34 mouse cellular contexts compared by ENCODE assay signal in genomic region chr2:154571976-154572375, GRCm38 (mm10). TPM values are rescaled to one million over a fixed set of nuclear protein-coding genes. Genes with fewer than 3 reads are reported as not detected.
A peak's percentile ranks its signal among the peaks of the same experiment; 100 is the strongest.
DNase-seq lines count a peak whose midpoint lies in the region; ATAC-seq lines count a peak whose summit lies in the region.
"Had no signal": no experiment of that assay in that cellular context is flagged by ENCODE, and none has a peak within 500 bp of the region (broad histone marks: within the 10 kb centered on the region; RNA-seq: fewer than 3 reads in every experiment).

No protein-coding gene starts in this region.

- no peak overlapping the region for H3K9ac ChIP-seq in hindbrain, embryonic 11.5 days (ENCODE audit: low read depth, low read length)
- no peak overlapping the region for H3K9ac ChIP-seq in limb, embryonic 12.5 days (replicated peaks)
- H3K9ac ChIP-seq: forebrain, embryonic 13.5 days; heart, embryonic 12.5 days; hindbrain, embryonic 13.5 days; liver, embryonic 15.5 days; lung, embryonic 15.5 days; stomach, embryonic 15.5 days had no signal

- H3K27ac ChIP-seq in hindbrain, embryonic 10.5 days, result 0 out of 2 replicates have a peak overlapping the region, but pooled peaks have one; percentile 36
- H3K27ac ChIP-seq in hindbrain, embryonic 11.5 days (ENCODE audit: low read depth, low read length), result no peak overlapping the region
- peak overlapping the region; percentile 32 for H3K27ac ChIP-seq in limb, embryonic 12.5 days
- H3K27ac ChIP-seq: forebrain, embryonic 13.5 days; hindbrain, embryonic 13.5 days; layer of hippocampus, adult 2 months; liver, embryonic 15.5 days; lung, embryonic 15.5 days; stomach, embryonic 15.5 days had no signal

- no peak overlapping the region for H3K4me2 ChIP-seq in hindbrain, embryonic 11.5 days (replicated peaks; ENCODE audit: low read depth, low read length)
- no peak overlapping the region for H3K4me2 ChIP-seq in limb, embryonic 12.5 days
- H3K4me2 ChIP-seq: forebrain, embryonic 13.5 days; heart, embryonic 12.5 days; hindbrain, embryonic 13.5 days; liver, embryonic 15.5 days; lung, embryonic 15.5 days; stomach, embryonic 15.5 days had no signal

- DNase-seq in hindbrain, embryonic 10.5 days (ENCODE audit: low spot score), result no peak
- DNase-seq in hindbrain, embryonic 11.5 days (ENCODE audit: low spot score), result no peak
- DNase-seq in 3134 (ENCODE audit: extremely low read depth, insufficient read length, low spot score), result peak; percentile 57
- peak; percentile 46 for DNase-seq in Muller cell, postnatal 12 days (ENCODE audit: inconsistent ontology term)
- no peak for DNase-seq in kidney, adult 18-20 months
- DNase-seq in left cerebral cortex, postnatal 10 days (ENCODE audit: extremely low spot score in 1 of 2, low spot score in 2 of 2), result no peak
- DNase-seq in lung, postnatal 10 days, result no peak
- DNase-seq: adrenal gland, postnatal 25 days; cerebellum, adult 9-10 months; gastrocnemius, postnatal 10 days; heart, adult 11 months; heart, postnatal 10 days; kidney, postnatal 25 days; layer of hippocampus, postnatal 36 days; left cerebral cortex, postnatal 4 days; lung, postnatal 4 days; right cerebral cortex, adult 18-20 months; right cerebral cortex, postnatal 4 days; thymus, adult 2 months; thymus, postnatal 4 days had no signal

- ATAC-seq in hindbrain, embryonic 11.5 days (ENCODE audit: low FRiP score), result no peak
- ATAC-seq in limb, embryonic 12.5 days (ENCODE audit: insufficient number of reproducible peaks, insufficient read depth, low FRiP score, low TSS enrichment, low read depth), result no peak
- ATAC-seq: forebrain, embryonic 13.5 days; inflammation-experienced regulatory T-cells, adult 6 months; midbrain, embryonic 16.5 days had no signal

- intact Hi-C loops in left cerebral cortex, postnatal 10 days (cut with DNase I), result no loop called here

- WGBS in hindbrain, embryonic 10.5 days, result 82% methylated on average over 8 of the region's 8 CpGs
- WGBS in hindbrain, embryonic 11.5 days, result 79% methylated on average over 8 of the region's 8 CpGs
- WGBS in limb, embryonic 12.5 days, result 74% methylated on average over 8 of the region's 8 CpGs

- H3K4me3 ChIP-seq in hindbrain, embryonic 10.5 days, result no peak overlapping the region
- H3K4me3 ChIP-seq in hindbrain, embryonic 11.5 days (ENCODE audit: low read depth, low read length), result no peak overlapping the region
- no peak overlapping the region for H3K4me3 ChIP-seq in limb, embryonic 12.5 days (replicated peaks)
- H3K4me3 ChIP-seq: erythroblast, embryonic 14.5 days; forebrain, embryonic 13.5 days; heart, embryonic 12.5 days; hindbrain, embryonic 13.5 days; layer of hippocampus, adult 2 months; liver, embryonic 15.5 days; lung, embryonic 15.5 days; myocyte; stomach, embryonic 15.5 days had no signal

- H3K4me1 ChIP-seq in hindbrain, embryonic 10.5 days (replicated peaks), result peaks cover 66% of the 10 kb centered on the region
- H3K4me1 ChIP-seq in hindbrain, embryonic 11.5 days (replicated peaks; ENCODE audit: control insufficient read depth, insufficient read depth, low read length), result peaks cover 10% of the 10 kb centered on the region
- peaks cover 40% of the 10 kb centered on the region for H3K4me1 ChIP-seq in limb, embryonic 12.5 days (replicated peaks)

- H3K9me3 ChIP-seq in hindbrain, embryonic 10.5 days, result no peaks in the 10 kb centered on the region
- H3K9me3 ChIP-seq in hindbrain, embryonic 11.5 days (ENCODE audit: control insufficient read depth, low read length), result no peaks in the 10 kb centered on the region
- no peaks in the 10 kb centered on the region for H3K9me3 ChIP-seq in limb, embryonic 12.5 days
- H3K9me3 ChIP-seq: forebrain, embryonic 13.5 days; heart, embryonic 12.5 days; hindbrain, embryonic 13.5 days; liver, embryonic 15.5 days; lung, embryonic 15.5 days; stomach, embryonic 15.5 days had no signal

- no peaks in the 10 kb centered on the region for H3K27me3 ChIP-seq in hindbrain, embryonic 10.5 days (ENCODE audit: insufficient read depth, poor library complexity, severe bottlenecking)
- no peaks in the 10 kb centered on the region for H3K27me3 ChIP-seq in hindbrain, embryonic 11.5 days (ENCODE audit: control insufficient read depth, insufficient read depth, low read length)
- no peaks in the 10 kb centered on the region for H3K27me3 ChIP-seq in limb, embryonic 12.5 days
- H3K27me3 ChIP-seq: forebrain, embryonic 13.5 days; heart, embryonic 12.5 days; hindbrain, embryonic 13.5 days; liver, embryonic 15.5 days; lung, embryonic 15.5 days; stomach, embryonic 15.5 days had no signal

- peaks cover 7% of the 10 kb centered on the region; the same call in 1 of the 2 replicates for H3K36me3 ChIP-seq in hindbrain, embryonic 10.5 days
- no peaks in the 10 kb centered on the region for H3K36me3 ChIP-seq in hindbrain, embryonic 11.5 days (ENCODE audit: control insufficient read depth, insufficient read depth, low read length)
- H3K36me3 ChIP-seq in limb, embryonic 12.5 days, result no peaks in the 10 kb centered on the region
- H3K36me3 ChIP-seq: heart, embryonic 12.5 days; hindbrain, embryonic 13.5 days; lung, embryonic 15.5 days; stomach, embryonic 15.5 days had no signal

RNA-seq across cellular contexts. Expression of gene E2f1, which starts 2.3 kb away (rescaled TPM):
- polyA plus RNA-seq in hindbrain, embryonic 10.5 days (2016; fragmentation: Nextera tagmentation; extraction: Ambion mirVana), result 41.4 and 43.8 TPM in 2 replicates
- 13.0 and 16.9 TPM in 2 replicates for polyA plus RNA-seq in hindbrain, embryonic 11.5 days (2014; fragmentation: Nextera tagmentation; extraction: Ambion mirVana)
- 25.5 and 28.8 TPM in 2 replicates for polyA plus RNA-seq in limb, embryonic 12.5 days (2016; fragmentation: Nextera tagmentation; extraction: Ambion mirVana)
- 10 to 100 TPM; 12.2 to 12.6 TPM for total RNA-seq in left cerebral cortex, postnatal 10 days (2021)

RNA-seq across cellular contexts. Expression of gene Necab3, which starts 13.3 kb away (rescaled TPM):
- polyA plus RNA-seq in hindbrain, embryonic 10.5 days (2016; fragmentation: Nextera tagmentation; extraction: Ambion mirVana), result 9.8 and 16.0 TPM in 2 replicates
- 10.8 and 12.5 TPM in 2 replicates for polyA plus RNA-seq in hindbrain, embryonic 11.5 days (2014; fragmentation: Nextera tagmentation; extraction: Ambion mirVana)
- polyA plus RNA-seq in limb, embryonic 12.5 days (2016; fragmentation: Nextera tagmentation; extraction: Ambion mirVana), result 4.4 and 4.7 TPM in 2 replicates
- 10 to 100 TPM; 59.5 to 63.2 TPM for total RNA-seq in left cerebral cortex, postnatal 10 days (2021)

RNA-seq across cellular contexts. Expression of gene Actl10, which starts 20.4 kb away (rescaled TPM):
- polyA plus RNA-seq in hindbrain, embryonic 10.5 days (2016; fragmentation: Nextera tagmentation; extraction: Ambion mirVana), result 0.60 and 1.3 TPM in 2 replicates
- polyA plus RNA-seq in hindbrain, embryonic 11.5 days (2014; fragmentation: Nextera tagmentation; extraction: Ambion mirVana), result 0.32 and 0.69 TPM in 2 replicates
- 0.18 and 0.55 TPM in 2 replicates for polyA plus RNA-seq in limb, embryonic 12.5 days (2016; fragmentation: Nextera tagmentation; extraction: Ambion mirVana)
- total RNA-seq in left cerebral cortex, postnatal 10 days (2021), result not detected
- total RNA-seq: gastrocnemius, postnatal 10 days; layer of hippocampus, adult 2 months; layer of hippocampus, postnatal 36 days; megakaryocyte-erythroid progenitor cell, adult 5-6 weeks had no signal
- polyA plus RNA-seq: inflammation-experienced regulatory T-cells, adult 6 months; kidney, embryonic 14.5 days had no signal

RNA-seq across cellular contexts. Expression of gene 1700003F12Rik, which starts 25.1 kb away (rescaled TPM):
- polyA plus RNA-seq in hindbrain, embryonic 10.5 days (2016; fragmentation: Nextera tagmentation; extraction: Ambion mirVana), result 9.5 and 10.0 TPM in 2 replicates
- polyA plus RNA-seq in hindbrain, embryonic 11.5 days (2014; fragmentation: Nextera tagmentation; extraction: Ambion mirVana), result 2.5 and 3.0 TPM in 2 replicates
- 1.1 and 1.3 TPM in 2 replicates for polyA plus RNA-seq in limb, embryonic 12.5 days (2016; fragmentation: Nextera tagmentation; extraction: Ambion mirVana)
- total RNA-seq in left cerebral cortex, postnatal 10 days (2021), result under 1 TPM in 1 of 2 experiments, not detected in 1; 0.71 TPM
- total RNA-seq: adrenal gland, postnatal 25 days; megakaryocyte-erythroid progenitor cell, adult 5-6 weeks had no signal
- polyA plus RNA-seq: erythroblast, embryonic 14.5 days; inflammation-experienced regulatory T-cells, adult 6 months had no signal

RNA-seq across cellular contexts. Expression of gene Pxmp4, which starts 31.5 kb away (rescaled TPM):
- polyA plus RNA-seq in hindbrain, embryonic 10.5 days (2016; fragmentation: Nextera tagmentation; extraction: Ambion mirVana), result 14.5 and 16.9 TPM in 2 replicates
- 12.8 and 14.1 TPM in 2 replicates for polyA plus RNA-seq in hindbrain, embryonic 11.5 days (2014; fragmentation: Nextera tagmentation; extraction: Ambion mirVana)
- 14.8 and 16.0 TPM in 2 replicates for polyA plus RNA-seq in limb, embryonic 12.5 days (2016; fragmentation: Nextera tagmentation; extraction: Ambion mirVana)
- total RNA-seq in left cerebral cortex, postnatal 10 days (2021), result 10 to 100 TPM; 17.4 to 18.6 TPM

Comparison
In these comparisons a context has a peak if more than half of its experiments do, and no peak if none do; other contexts are left out.
1. DNase-seq: peak in 3134 (single experiment) and Muller cell, postnatal 12 days (single experiment); none in hindbrain, embryonic 10.5 days (single experiment), hindbrain, embryonic 11.5 days (single experiment), kidney, adult 18-20 months (single experiment), left cerebral cortex, postnatal 10 days (0 of 2) and lung, postnatal 10 days (single experiment).